Mouse (Mus musculus) cerebellum, adult 9-10 months (tissue): ENCODE measurements at regions not wholly inside any gene's neighbourhood (a gene's known extent, or its start where the extent isn't known, plus 50 kb on each side); places are given as distances from the start of the nearest gene placed in this dataset.

Source experiments
- DNase-seq: peaks from one replicate; pipeline ENCODE4 v3.0.0; 2022

DNA sequence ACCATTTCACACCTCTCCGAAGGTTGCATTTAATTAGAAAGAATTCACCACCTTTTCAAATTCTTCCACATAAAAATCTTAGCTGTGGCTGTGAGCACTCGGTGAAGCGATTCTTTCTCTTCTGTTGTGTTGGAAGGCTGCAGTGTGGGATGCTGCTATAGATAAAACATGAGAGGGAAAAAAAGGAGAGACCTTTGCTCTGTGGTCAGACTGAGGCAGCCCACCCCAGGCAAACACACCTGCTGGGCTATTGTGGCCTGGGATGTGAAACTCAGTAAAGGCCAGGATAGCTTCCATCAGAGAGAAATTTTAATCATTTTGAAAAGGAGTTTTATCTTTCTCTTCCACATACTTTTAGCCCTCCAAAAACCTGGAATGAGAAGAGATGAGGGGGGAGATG, 625.3 kb upstream of the Akr1e1 start:
- DNase-seq: no peak

- DNase-seq: no peak
These were observed 625.9 kb upstream of the Klf6 start for GRCm38 (mm10) chr13:5235391-5235790.

GRCm38 (mm10) chr13:5240541-5240940, 620.7 kb upstream of the Klf6 start:
- no peak for DNase-seq

DNA sequence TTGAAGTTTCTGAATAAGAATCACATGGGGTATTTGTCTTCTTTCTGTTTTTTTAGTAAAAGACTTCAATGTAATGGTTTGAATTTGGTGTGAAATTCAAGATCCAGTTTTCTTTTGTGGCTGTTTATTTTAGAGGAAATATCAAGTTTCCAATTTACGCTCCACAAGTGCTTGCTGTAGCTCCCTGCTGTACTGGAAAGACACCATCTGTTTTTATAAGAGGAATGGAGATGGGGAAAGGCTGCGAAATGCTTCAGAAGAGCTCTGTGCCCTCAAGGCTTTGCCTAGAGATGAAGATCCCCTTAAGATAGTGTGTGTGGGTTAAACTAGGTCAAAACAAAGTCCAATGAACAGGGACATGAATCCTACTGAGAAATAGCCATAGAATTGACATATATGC, 618.5 kb upstream of the Klf6 start:
- no peak for DNase-seq

DNA sequence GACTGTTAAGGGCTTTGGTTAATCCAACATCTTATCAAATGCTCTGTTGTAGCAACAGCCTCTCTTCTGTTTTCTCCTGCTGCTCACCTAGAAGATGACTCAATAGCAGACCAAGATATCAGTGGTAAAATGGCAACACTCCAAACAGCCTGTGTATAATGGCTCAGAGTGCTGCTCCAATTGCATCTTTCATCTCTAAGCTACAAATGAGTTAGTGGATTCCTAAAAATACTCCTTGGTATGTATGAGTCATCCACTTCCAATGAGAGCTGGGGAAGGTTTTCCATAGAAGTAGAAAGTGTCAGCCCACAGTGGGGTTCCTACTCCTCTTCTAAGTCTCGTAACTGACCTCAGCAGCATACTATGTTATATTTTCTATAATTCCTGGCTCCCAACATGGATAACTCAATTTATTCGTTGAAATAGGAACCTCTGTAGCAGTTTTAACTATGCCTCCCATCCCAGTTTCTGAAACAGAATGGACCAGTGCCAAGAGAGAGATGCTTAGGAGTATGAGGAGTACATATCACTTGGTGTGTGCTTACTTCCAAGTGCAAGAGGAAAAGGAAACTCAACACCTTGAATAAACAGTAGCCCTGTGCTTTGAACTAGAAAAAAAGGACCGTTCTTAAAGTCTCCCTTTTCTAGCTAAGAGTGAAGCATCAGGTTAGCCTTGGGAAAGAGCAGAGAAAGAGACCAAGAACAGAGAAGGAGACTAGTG, 612.5 kb upstream of the Klf6 start:
- DNase-seq: no peak

DNA sequence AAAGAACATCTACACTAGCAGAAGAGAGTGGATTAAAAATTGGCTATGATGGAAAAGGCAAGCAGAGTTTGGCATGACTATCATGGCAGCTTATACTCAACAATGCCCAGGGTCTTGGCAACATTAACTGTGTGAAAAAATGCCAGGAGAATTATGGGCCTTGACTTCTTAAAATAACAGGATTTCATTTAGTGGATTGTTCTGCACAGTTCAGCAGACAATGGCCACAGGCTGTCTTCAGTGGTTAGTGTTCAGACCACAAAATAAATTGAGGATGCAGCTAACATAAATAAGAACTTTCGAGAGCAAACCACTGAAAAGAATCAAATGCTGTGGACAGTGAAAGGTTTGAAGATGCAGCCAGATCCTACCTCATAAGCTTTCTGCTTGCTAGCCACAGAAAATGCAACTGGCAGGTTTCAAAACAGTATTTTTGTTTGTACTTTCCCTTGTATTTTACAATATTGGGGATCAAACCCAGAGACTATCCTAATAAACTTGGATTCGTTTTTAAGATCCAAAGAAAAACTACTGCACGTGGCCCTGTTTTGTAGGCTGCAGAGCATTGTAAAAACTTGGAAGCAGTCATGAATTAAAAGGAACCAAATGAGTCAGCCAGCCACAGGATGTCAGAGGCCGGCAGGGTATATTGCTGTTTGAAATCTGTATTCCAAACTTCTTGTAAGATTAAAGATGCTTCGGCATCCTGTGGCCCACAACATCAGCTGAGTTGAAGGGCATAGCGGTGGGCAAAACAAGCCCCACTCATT, 603.2 kb upstream of the Klf6 start:
- peak; percentile 5 for DNase-seq

- no peak for DNase-seq
These were observed 601.5 kb upstream of the Klf6 start for GRCm38 (mm10) chr13:5259760-5260159.

GRCm38 (mm10) chr13:5272506-5273192, 588.6 kb upstream of the Klf6 start:
- DNase-seq: no peak

GRCm38 (mm10) chr13:5276564-5276963, 584.7 kb upstream of the Klf6 start:
- no peak for DNase-seq

- DNase-seq: no peak
These were observed 571.4 kb upstream of the Klf6 start for GRCm38 (mm10) chr13:5289753-5290449.

- no peak for DNase-seq
These were observed 559.1 kb upstream of the Klf6 start for GRCm38 (mm10) chr13:5302141-5302540.

GRCm38 (mm10) chr13:5306688-5307087, 554.6 kb upstream of the Klf6 start:
- no peak for DNase-seq

DNA sequence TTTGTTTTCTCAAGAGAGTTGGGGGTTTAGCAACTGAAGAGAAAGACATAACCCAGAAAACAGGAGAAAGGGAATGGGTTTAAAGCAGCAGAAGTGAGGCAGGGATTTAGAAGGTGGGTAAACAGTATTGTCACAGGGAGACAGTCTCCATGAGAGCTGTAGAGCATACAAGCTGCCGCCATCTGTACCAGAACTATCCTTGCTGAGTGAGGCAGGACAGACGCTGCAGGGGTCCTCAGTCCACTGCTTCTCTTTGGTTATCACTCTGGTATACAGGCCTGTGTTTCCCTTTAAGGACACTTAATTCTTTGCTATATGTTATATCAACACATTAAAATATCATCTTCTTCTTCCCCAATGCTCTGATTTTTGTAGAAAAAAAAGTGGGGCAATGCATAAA, 548.0 kb upstream of the Klf6 start:
- DNase-seq: peak; percentile 7

DNA sequence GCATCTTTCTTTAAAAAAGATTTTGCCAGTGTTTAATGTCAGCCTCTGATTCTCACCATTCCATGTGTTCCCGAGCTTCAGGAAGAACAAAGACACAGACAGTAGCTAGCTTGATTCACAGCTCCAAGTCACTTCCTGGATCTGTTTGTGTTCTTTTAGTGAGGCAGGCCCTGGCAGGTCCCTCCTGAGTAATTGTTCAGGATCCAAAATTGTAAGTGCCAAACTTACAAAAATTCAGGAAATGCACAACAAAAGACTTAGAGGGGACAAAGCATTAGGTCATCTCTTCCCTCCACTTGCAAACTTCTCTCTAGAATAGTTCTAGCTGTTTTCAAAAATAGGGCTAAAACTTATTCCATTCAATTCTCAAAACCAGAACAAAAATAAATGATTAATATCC, 546.3 kb upstream of the Klf6 start:
- no peak for DNase-seq

- DNase-seq: no peak
These were observed 543.1 kb upstream of the Klf6 start for GRCm38 (mm10) chr13:5317941-5318856.

DNA sequence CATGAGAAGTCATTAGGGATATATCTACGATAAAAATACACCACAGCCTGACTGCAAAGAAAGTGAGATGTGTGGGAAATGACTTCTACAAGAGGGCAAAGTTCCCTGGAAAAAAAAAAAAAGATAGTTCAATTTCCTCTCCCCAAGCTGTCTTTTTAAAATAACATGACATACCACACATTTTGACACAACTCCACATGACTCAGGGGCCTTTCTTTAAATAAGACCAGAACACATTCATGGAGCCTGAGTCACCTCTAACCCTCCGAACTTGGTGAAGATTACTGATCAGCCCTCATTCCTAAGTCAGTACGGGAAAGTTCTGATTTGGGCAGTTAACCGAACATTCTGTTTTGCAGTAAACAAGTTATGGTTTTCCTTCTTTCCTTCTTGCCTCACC, 515.6 kb upstream of the Klf6 start:
- no peak for DNase-seq

DNA sequence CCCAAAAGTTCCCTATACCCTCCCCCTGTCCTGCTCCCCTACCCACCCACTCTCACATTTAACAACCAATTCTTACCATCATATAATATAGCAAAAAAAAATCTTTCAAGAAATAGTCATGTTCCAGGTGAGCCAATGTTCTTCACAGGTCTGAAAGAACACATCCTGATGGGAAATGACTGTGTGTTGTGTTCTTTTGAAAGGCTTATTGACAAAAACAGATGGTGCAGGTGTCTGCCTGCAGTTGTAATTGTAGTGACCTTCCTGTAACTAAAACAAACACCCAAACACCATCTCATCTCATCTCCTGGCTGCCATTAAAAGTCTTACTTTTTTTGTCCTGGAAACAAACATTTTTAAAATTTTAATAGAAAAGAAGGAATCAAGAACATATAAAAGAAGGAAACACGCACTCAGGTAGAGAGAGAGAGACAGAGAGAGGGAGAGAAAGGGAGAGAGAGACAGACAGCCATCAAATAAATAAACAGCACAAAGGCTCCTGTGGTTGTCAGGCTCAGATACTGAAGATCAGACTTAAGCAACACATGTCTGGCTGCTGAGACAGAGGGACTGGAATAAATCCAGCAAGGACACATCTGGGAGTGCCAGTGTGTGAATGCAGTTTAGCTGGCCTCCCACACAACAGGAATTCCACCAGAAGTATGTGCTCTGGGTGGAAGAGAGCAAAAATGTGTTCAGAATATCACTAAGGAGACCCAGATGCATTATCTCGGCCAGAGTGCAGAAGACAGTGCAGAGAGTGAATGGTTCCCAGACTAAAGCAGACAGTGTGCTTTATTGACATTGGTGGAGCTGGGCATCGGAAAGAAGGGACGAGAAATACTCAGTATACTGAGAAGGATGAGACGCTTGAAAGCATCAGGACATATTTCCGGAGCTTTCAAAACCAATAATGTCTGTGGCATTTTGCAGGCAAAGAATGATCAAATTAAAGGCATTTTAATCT, 513.5 kb upstream of the Klf6 start:
- DNase-seq: no peak

DNA sequence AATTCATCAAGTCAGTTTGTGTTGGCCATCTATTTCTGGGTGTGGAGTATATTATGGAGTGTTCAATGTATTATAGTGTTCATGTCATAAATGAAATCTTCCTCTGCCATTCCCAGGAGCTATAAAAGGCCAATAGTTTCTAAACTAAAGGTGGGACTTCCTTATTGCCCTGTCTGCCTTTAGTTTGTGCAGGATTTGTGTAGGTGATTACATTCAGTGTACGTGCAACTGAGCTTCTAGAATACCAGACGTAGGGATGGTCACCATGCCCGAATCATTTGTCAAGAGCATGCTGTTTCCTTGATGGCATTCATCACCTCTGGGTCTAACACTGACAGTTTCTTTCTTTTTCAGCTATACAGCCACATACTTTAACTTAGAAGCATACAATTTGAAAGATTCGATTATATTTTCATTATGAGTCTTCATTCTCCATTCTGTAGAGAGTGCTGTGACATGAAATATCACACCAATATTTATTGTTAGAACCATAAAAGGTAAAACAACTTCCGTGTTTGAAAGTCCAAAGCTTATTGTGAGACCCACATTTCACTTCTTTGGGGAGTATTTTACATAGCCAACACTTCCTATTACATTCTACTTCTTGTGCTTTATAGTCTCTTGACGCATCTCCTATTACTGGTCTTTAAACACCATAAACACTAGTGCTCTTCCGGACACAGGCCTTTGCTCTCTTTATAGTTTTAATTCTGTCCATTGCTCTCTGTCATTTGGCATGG, 494.1 kb upstream of the Klf6 start:
- no peak for DNase-seq

GRCm38 (mm10) chr13:5370007-5370406, 491.3 kb upstream of the Klf6 start:
- DNase-seq: no peak

- no peak for DNase-seq
These were observed 488.1 kb upstream of the Klf6 start for GRCm38 (mm10) chr13:5373191-5373590.
